Mouse (Mus musculus): ENCODE results near the gene Zfp626. TPM values are rescaled to one million over a fixed set of nuclear protein-coding genes. Genes with fewer than 3 reads are reported as not detected.
A peak's percentile ranks its signal among the peaks of the same experiment; 100 is the strongest.

Gene Zfp626
- total and polyA plus RNA-seq, 3 experiments = 0.68 to 5.2 (median 5.1) TPM

DNA sequence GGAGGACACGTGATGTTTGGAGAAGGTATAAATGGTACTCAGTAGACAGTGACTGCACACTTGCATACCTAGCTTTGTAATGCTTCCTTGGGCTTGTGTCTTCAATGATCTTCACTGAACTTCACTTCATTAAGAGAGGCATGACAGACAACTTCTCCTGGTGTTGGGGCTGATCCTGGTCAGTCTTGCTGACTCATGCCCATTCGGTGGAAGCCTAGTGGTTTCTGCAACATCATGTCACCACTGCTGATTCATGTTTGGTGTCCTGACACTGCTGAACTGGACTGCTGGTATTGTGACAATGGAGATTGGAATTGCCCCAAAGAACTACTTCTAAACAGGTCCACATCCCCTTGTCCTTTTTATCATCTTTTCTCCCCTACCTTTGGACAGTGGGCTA is 27.1 kb downstream of the Zfp626 start:
- 83% methylated on average over 2 of the region's 2 CpGs for WGBS
- intact Hi-C loops (cut with DNase I) = no loop called here
- H3K36me3 ChIP-seq (ENCODE audit: control insufficient read depth, insufficient read depth, low read length) = no peaks in the 10 kb centered on the region

GRCm38 (mm10) chr7:27837896-27838295 is 30.9 kb downstream of the Zfp626 start:
- H3K27me3 ChIP-seq (ENCODE audit: control insufficient read depth, insufficient read depth, low read length) = no peaks in the 10 kb centered on the region
- no peaks in the 10 kb centered on the region for H3K36me3 ChIP-seq (ENCODE audit: control insufficient read depth, insufficient read depth, low read length)
- H3K27ac ChIP-seq = peak overlapping the region; percentile 77
- DNase-seq = no peak
- H3K79me2 ChIP-seq (replicated peaks; ENCODE audit: control insufficient read depth, insufficient read depth, low read length) = no peaks in the 10 kb centered on the region
- no peak for TF ChIP-seq CTCF (IDR thresholded peaks at IDR 0.05)
- no peak for TF ChIP-seq POLR2A (IDR thresholded peaks at IDR 0.05; ENCODE audit: insufficient read depth, low read depth, low read length)
- no peak for TF ChIP-seq EP300 (IDR thresholded peaks at IDR 0.05; ENCODE audit: insufficient read depth, low read depth, low read length)
- peak overlapping the region; percentile 62 for H3K9ac ChIP-seq (ENCODE audit: low read depth, low read length)
- H3K4me1 ChIP-seq (ENCODE audit: control insufficient read depth, insufficient read depth, low read length) = peaks cover 1% of the 10 kb centered on the region; the same call in 1 of the 2 replicates
- peak overlapping the region; percentile 61 for H3K4me3 ChIP-seq
- intact Hi-C loops (cut with DNase I) = loop anchor here (2.0 kb wide), 1 partner anchor 21 kb away; no protein-coding TSS in a partner anchor
- WGBS = 30% methylated on average over 6 of the region's 6 CpGs

More for the DNA sequence above, 27.1 kb downstream of the Zfp626 start:
- peaks cover 1% of the 10 kb centered on the region; the same call in 1 of the 2 replicates for H3K4me1 ChIP-seq (ENCODE audit: control insufficient read depth, insufficient read depth, low read length)
- H3K4me3 ChIP-seq = no peak overlapping the region
- H3K79me2 ChIP-seq (replicated peaks; ENCODE audit: control insufficient read depth, insufficient read depth, low read length) = no peaks in the 10 kb centered on the region
- H3K9ac ChIP-seq (ENCODE audit: low read depth, low read length) = no peak overlapping the region
- DNase-seq = no peak
- TF ChIP-seq POLR2A (IDR thresholded peaks at IDR 0.05; ENCODE audit: insufficient read depth, low read depth, low read length) = no peak
- TF ChIP-seq CTCF (IDR thresholded peaks at IDR 0.05) = no peak
- TF ChIP-seq EP300 (IDR thresholded peaks at IDR 0.05; ENCODE audit: insufficient read depth, low read depth, low read length) = no peak
- no peak overlapping the region for H3K27ac ChIP-seq
- no peaks in the 10 kb centered on the region for H3K27me3 ChIP-seq (ENCODE audit: control insufficient read depth, insufficient read depth, low read length)

DNA sequence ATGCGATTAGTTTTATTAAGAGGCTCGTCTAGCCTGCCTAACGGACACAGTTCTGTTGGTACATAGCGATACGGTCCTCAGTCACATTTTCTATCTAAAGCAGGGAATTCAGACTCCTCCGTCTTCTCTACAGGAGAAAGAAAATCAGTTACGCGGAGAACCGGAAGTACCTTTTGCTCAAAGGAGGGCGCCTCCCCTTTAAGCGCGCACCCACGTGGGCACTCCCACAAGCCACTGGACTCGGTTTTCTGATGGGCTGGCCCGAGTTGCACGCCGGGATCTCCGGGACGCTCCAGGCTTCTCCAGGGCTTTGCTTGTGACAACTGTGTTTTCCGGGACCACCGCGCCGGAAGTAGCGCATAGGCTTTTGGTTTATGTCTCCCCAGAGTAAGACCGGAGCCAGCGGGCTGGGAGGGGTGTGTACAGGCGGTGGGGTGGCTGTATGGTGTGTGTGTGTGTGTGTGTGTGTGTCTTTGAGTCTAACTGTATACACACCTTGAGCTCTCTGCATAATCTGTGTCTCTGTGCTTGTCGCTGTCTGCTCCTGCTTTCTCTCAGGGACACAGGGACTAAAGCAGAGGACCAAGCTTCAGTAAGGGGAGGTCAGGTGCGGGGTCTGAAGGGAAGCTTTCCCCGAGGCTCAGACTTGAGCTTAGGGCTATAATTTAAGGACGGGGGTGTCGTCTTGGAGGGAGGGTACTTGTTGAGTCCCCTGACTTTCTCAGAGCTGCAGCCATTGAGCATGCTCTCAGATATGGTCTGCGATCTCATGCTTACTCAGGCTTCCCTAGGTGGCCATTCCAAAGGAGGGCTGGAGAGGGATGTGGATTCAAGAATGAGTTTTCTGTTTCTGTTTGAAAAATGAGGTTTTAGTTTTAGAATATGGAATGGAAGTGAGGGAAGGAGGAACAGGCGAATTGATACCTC is 31.6 kb downstream of the Zfp626 start, which contains the start of gene Zfp59:
Gene Zfp59 (plus strand): TSS at position 285 of the 927 bp plus-strand sequence.
- 3% methylated on average over 34 of the region's 34 CpGs for WGBS
- peaks cover 1% of the 10 kb centered on the region; the same call in 1 of the 2 replicates for H3K4me1 ChIP-seq (ENCODE audit: control insufficient read depth, insufficient read depth, low read length)
- peak; percentile 86 to 90 for DNase-seq
- no peaks in the 10 kb centered on the region for H3K36me3 ChIP-seq (ENCODE audit: control insufficient read depth, insufficient read depth, low read length)
- no peaks in the 10 kb centered on the region for H3K79me2 ChIP-seq (replicated peaks; ENCODE audit: control insufficient read depth, insufficient read depth, low read length)
- peak; percentile 66; the same call in 1 of the 2 replicates for TF ChIP-seq POLR2A (IDR thresholded peaks at IDR 0.05; ENCODE audit: insufficient read depth, low read depth, low read length)
- no peak for TF ChIP-seq CTCF (IDR thresholded peaks at IDR 0.05)
- TF ChIP-seq EP300 (IDR thresholded peaks at IDR 0.05; ENCODE audit: insufficient read depth, low read depth, low read length) = 0 out of 2 replicates have a peak, but pooled peaks have one; percentile 26
- H3K27ac ChIP-seq = peak within 1 kb of the TSS; percentile 77
- H3K9ac ChIP-seq (ENCODE audit: low read depth, low read length) = peak within 1 kb of the TSS; percentile 62
- intact Hi-C loops (cut with DNase I) = loop anchor here (2.0 kb wide), 1 partner anchor 20 kb away; no protein-coding TSS in a partner anchor
- peak within 1 kb of the TSS; percentile 61 for H3K4me3 ChIP-seq
- no peaks in the 10 kb centered on the region for H3K27me3 ChIP-seq (ENCODE audit: control insufficient read depth, insufficient read depth, low read length)

DNA sequence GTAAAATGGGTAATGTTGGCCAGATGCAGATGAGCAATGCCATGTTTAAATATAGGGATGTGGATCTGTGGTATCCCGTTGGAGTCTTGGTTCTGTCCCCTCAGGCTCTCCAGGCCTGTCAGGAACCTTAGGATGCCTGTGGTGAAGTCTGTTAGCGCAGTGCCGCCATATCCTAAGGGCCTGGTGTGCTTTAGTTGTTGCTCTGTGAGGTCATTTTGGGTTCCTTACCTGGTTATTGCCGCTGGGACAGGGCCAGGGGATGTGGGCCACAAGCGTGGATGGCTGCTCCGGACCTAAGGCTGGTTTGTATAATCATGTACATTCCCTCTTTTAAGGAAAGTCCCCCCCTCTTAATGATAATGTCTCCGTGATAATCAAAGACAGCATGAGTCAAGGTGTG is 32.6 kb downstream of the Zfp626 start:
- Histone ChIP-seq H3K4me1 (ENCODE audit: control insufficient read depth, insufficient read depth, low read length) (peaks cover 1% of the 10 kb centered on the region; the same call in 1 of the 2 replicates), H3K4me3 (no peak overlapping the region), H3K27me3 (ENCODE audit: control insufficient read depth, insufficient read depth, low read length) (no peaks in the 10 kb centered on the region), H3K36me3 (ENCODE audit: control insufficient read depth, insufficient read depth, low read length) (no peaks in the 10 kb centered on the region), H3K9ac (ENCODE audit: low read depth, low read length) (no peak overlapping the region), H3K79me2 (replicated peaks; ENCODE audit: control insufficient read depth, insufficient read depth, low read length) (no peaks in the 10 kb centered on the region), H3K27ac (no peak overlapping the region)
- WGBS = 93% methylated on average over 7 of the region's 7 CpGs
- intact Hi-C loops (cut with DNase I) = loop anchor here (2.0 kb wide), 1 partner anchor 19 kb away; no protein-coding TSS in a partner anchor
- DNase-seq = no peak
- no peak for TF ChIP-seq EP300 (IDR thresholded peaks at IDR 0.05; ENCODE audit: insufficient read depth, low read depth, low read length)
- no peak for TF ChIP-seq CTCF (IDR thresholded peaks at IDR 0.05)
- TF ChIP-seq POLR2A (IDR thresholded peaks at IDR 0.05; ENCODE audit: insufficient read depth, low read depth, low read length) = no peak

- 79% methylated on average over 6 of the region's 6 CpGs for WGBS
- no peak for TF ChIP-seq EP300 (IDR thresholded peaks at IDR 0.05; ENCODE audit: insufficient read depth, low read depth, low read length)
- no peak for TF ChIP-seq CTCF (IDR thresholded peaks at IDR 0.05)
- no peak for TF ChIP-seq POLR2A (IDR thresholded peaks at IDR 0.05; ENCODE audit: insufficient read depth, low read depth, low read length)
- peaks cover 1% of the 10 kb centered on the region; the same call in 1 of the 2 replicates for H3K4me1 ChIP-seq (ENCODE audit: control insufficient read depth, insufficient read depth, low read length)
- H3K27me3 ChIP-seq (ENCODE audit: control insufficient read depth, insufficient read depth, low read length) = no peaks in the 10 kb centered on the region
- H3K27ac ChIP-seq = no peak overlapping the region
- intact Hi-C loops (cut with DNase I) = no loop called here
- no peak for DNase-seq
- no peak overlapping the region for H3K4me3 ChIP-seq
- H3K36me3 ChIP-seq (ENCODE audit: control insufficient read depth, insufficient read depth, low read length) = no peaks in the 10 kb centered on the region
- H3K9ac ChIP-seq (ENCODE audit: low read depth, low read length) = no peak overlapping the region
- no peaks in the 10 kb centered on the region for H3K79me2 ChIP-seq (replicated peaks; ENCODE audit: control insufficient read depth, insufficient read depth, low read length)
Measured at GRCm38 (mm10) chr7:27840104-27840503, 33.1 kb downstream of the Zfp626 start.
